19 mouse cellular contexts compared by ENCODE assay signal in genomic region chr17:79501031-79501474, GRCm38 (mm10).
DNase-seq lines count a peak whose midpoint lies in the region; ATAC-seq lines count a peak whose summit lies in the region.
"Had no signal": no experiment of that assay in that cellular context is flagged by ENCODE, and none has a peak within 500 bp of the region (broad histone marks: within the 10 kb centered on the region; RNA-seq: fewer than 3 reads in every experiment).

No protein-coding gene starts in this region.

- no peaks in the 10 kb centered on the region for H3K27me3 ChIP-seq in hindbrain, embryonic 10.5 days (ENCODE audit: insufficient read depth, poor library complexity, severe bottlenecking)
- H3K27me3 ChIP-seq in hindbrain, embryonic 12.5 days: no peaks in the 10 kb centered on the region
- no peaks in the 10 kb centered on the region for H3K27me3 ChIP-seq in limb, embryonic 10.5 days (ENCODE audit: low read depth, poor library complexity, severe bottlenecking)
- no peaks in the 10 kb centered on the region for H3K27me3 ChIP-seq in kidney, embryonic 16.5 days (ENCODE audit: insufficient read depth, low read length)
- H3K27me3 ChIP-seq: CH12.LX; megakaryocyte, embryonic 14.5 days; stomach, embryonic 15.5 days had no signal

- ATAC-seq in hindbrain, embryonic 12.5 days (ENCODE audit: low FRiP score): no peak
- ATAC-seq in kidney, embryonic 16.5 days (ENCODE audit: low FRiP score, low TSS enrichment): no peak
- ATAC-seq: forebrain, postnatal 0 days; intestine, postnatal 0 days; lung, postnatal 0 days had no signal

- peaks cover 6% of the 10 kb centered on the region; the same call in 1 of the 2 replicates for H3K4me1 ChIP-seq in hindbrain, embryonic 10.5 days (replicated peaks)
- H3K4me1 ChIP-seq in hindbrain, embryonic 12.5 days: no peaks in the 10 kb centered on the region
- H3K4me1 ChIP-seq in limb, embryonic 10.5 days: peaks cover 23% of the 10 kb centered on the region
- no peaks in the 10 kb centered on the region for H3K4me1 ChIP-seq in kidney, embryonic 16.5 days (ENCODE audit: insufficient read depth, low read length)
- H3K4me1 ChIP-seq: megakaryocyte, embryonic 14.5 days; stomach, embryonic 15.5 days had no signal

- H3K9me3 ChIP-seq in hindbrain, embryonic 10.5 days: peaks cover 6% of the 10 kb centered on the region; the same call in 1 of the 2 replicates
- H3K9me3 ChIP-seq in hindbrain, embryonic 12.5 days (replicated peaks): no peaks in the 10 kb centered on the region
- no peaks in the 10 kb centered on the region for H3K9me3 ChIP-seq in limb, embryonic 10.5 days (replicated peaks)
- H3K9me3 ChIP-seq in kidney, embryonic 16.5 days (ENCODE audit: low read length): no peaks in the 10 kb centered on the region; the same call in 1 of the 2 replicates
- H3K9me3 ChIP-seq: stomach, embryonic 15.5 days had no signal

- no peaks in the 10 kb centered on the region for H3K36me3 ChIP-seq in hindbrain, embryonic 10.5 days
- no peaks in the 10 kb centered on the region for H3K36me3 ChIP-seq in hindbrain, embryonic 12.5 days
- no peaks in the 10 kb centered on the region for H3K36me3 ChIP-seq in limb, embryonic 10.5 days
- H3K36me3 ChIP-seq in kidney, embryonic 16.5 days (ENCODE audit: insufficient read depth, low read length): no peaks in the 10 kb centered on the region
- H3K36me3 ChIP-seq: stomach, embryonic 15.5 days had no signal

- WGBS in hindbrain, embryonic 10.5 days: 47% methylated on average over 1 of the region's 1 CpGs
- 27% methylated on average over 1 of the region's 1 CpGs for WGBS in hindbrain, embryonic 12.5 days
- 26% methylated on average over 1 of the region's 1 CpGs for WGBS in limb, embryonic 10.5 days
- 20% methylated on average over 1 of the region's 1 CpGs for whole genome bisulfite sequencing in kidney, embryonic 16.5 days

- no peak overlapping the region for H3K4me2 ChIP-seq in hindbrain, embryonic 12.5 days (replicated peaks)
- no peak overlapping the region for H3K4me2 ChIP-seq in kidney, embryonic 16.5 days (replicated peaks; ENCODE audit: low read depth, low read length)
- H3K4me2 ChIP-seq: liver, embryonic 11.5 days; stomach, embryonic 15.5 days had no signal

- no peak overlapping the region for H3K27ac ChIP-seq in hindbrain, embryonic 10.5 days
- H3K27ac ChIP-seq in hindbrain, embryonic 12.5 days: no peak overlapping the region
- peak overlapping the region; percentile 69; the same call in 1 of the 2 replicates for H3K27ac ChIP-seq in limb, embryonic 10.5 days
- no peak overlapping the region for H3K27ac ChIP-seq in kidney, embryonic 16.5 days (ENCODE audit: low read length)
- H3K27ac ChIP-seq: stomach, embryonic 15.5 days had no signal

- no peak overlapping the region for H3K4me3 ChIP-seq in hindbrain, embryonic 10.5 days
- no peak overlapping the region for H3K4me3 ChIP-seq in hindbrain, embryonic 12.5 days
- H3K4me3 ChIP-seq in limb, embryonic 10.5 days: no peak overlapping the region
- H3K4me3 ChIP-seq in kidney, embryonic 16.5 days (ENCODE audit: low read length): no peak overlapping the region
- H3K4me3 ChIP-seq: erythroblast, embryonic 14.5 days; megakaryocyte, embryonic 14.5 days; stomach, embryonic 15.5 days had no signal

- intact Hi-C loops in heart, postnatal 10 days (cut with DNase I): no loop called here

- no peak overlapping the region for H3K9ac ChIP-seq in hindbrain, embryonic 12.5 days
- H3K9ac ChIP-seq in kidney, embryonic 16.5 days (replicated peaks; ENCODE audit: low read length): no peak overlapping the region
- H3K9ac ChIP-seq: forebrain, postnatal 0 days; stomach, embryonic 15.5 days had no signal

- DNase-seq in hindbrain, embryonic 10.5 days (ENCODE audit: low spot score): peak; percentile 10
- DNase-seq in Muller cell, postnatal 12 days (ENCODE audit: inconsistent ontology term): peak; percentile 46
- DNase-seq in embryo, embryonic 10 days (ENCODE audit: low spot score): peak; percentile 50
- peak; percentile 55 for DNase-seq in limb, embryonic 10.5 days (ENCODE audit: low spot score)
- no peak for DNase-seq in urinary bladder, adult 2 months (ENCODE audit: low spot score)
- DNase-seq in heart, postnatal 10 days: no peak
- DNase-seq: forebrain, postnatal 0 days; kidney, postnatal 4 days; layer of hippocampus, postnatal 36 days; thymus, postnatal 14 days had no signal

Comparison
In these comparisons a context has a peak if more than half of its experiments do, and no peak if none do; other contexts are left out.
1. DNase-seq: peak in hindbrain, embryonic 10.5 days (single experiment), Muller cell, postnatal 12 days (single experiment), embryo, embryonic 10 days (single experiment) and limb, embryonic 10.5 days (single experiment); none in urinary bladder, adult 2 months (single experiment) and heart, postnatal 10 days (0 of 2).